Mouse (Mus musculus) cerebellum, adult 18-20 months (tissue): ENCODE measurements around the gene Gm19684.
"Not testable (repeated sequence)": the region's sequence is repeated elsewhere in the genome, so short reads cannot be mapped to it uniquely, and the experiment has no call there.

Experiments used
- DNase-seq, 2 experiments: peaks; one replicate each; pipeline ENCODE4 v3.0.0; 2021

Gm19684 gene

DNA sequence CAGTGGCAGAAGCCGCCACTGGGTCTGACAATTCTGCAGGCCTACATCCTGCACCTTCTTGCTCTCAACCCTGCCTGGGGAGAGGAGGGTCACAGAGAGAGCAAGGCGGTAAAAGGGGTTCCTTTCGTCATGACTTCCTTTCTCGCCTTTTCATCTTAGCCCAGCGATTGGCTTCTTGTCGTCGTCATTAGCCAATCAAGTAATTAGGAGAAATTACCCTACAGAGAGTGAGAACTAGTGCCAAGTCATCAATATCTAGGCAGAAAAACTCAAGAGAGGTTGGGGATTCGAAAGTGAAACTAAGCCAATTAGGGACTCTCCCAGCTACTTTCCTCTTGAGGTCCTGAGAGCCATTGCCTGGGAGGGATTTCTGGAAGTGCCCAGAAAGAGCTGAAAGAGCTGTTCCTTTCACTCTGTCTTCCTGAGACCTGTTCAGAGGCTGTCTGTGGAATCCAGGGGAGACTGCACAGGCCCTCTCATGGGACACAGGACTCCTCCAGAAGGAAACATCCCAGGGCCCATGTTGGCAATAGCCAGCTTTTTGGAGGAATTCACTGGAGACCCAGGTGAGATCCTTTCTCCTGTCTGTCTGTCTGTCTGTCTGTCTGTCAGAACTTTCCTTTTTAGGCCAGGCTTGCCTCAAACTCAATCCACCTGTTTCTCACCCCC is at the start of gene Gm19684:
Gene Gm19684 (plus strand): TSS at position 327 of the 669 bp plus-strand sequence.
- peak in 1 of 2 experiments; percentile 20 for DNase-seq

DNA sequence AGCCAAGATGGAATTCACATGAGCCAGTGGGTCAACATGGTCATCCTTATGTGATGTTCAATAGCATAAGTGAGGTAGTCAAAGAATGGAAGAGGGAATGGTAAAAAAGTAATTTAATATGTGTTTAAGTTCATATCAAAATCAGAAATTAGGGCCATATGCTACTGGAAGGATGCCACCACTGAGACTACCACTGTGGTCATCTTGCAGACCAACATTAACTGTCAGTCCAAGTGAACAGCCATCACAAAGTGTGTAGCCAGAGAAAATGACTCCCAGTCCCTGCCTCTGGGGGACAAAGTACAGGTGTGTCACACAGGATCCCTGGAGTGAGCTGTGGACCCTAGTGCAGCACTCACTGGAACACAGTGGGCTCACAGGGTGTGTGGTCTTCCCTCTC is 39.6 kb upstream of the Gm19684 start:
- DNase-seq = not testable (repeated sequence)

DNA sequence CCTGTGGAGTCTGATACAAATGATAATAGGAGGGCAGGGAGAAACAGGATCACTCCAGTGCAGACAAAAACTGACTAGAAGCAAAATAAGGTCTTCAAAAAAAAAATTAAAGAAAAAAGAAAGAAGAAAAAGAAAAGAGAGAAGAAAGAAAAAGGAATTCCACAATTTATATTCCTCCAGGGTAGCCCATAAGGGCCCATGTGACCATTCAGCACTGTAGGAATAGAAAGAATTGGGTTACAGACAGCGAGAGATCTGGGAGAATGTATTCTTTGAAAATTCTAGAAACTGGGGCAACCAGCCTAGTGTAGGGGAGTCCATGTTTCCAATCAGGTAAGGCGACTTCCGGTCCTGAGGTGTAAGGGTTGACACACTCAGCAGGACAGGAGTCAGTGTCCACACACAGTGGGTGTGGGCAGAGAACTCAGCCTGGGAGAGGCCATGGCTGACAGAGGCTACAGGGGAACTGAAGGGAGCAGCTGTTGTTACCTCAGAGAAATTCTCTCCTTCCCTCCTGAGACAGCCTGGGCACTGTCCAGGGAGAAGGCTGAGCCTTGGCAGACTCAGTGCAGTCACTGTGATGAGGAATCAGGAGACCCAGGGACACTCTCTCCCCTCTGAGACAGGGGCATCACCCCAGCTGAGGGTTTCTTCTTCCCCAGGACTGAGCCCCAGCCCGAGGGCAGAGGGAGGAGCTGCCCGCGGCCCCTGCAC is 38.8 kb upstream of the Gm19684 start:
- peak in 1 of 2 experiments; percentile 3 for DNase-seq

DNA sequence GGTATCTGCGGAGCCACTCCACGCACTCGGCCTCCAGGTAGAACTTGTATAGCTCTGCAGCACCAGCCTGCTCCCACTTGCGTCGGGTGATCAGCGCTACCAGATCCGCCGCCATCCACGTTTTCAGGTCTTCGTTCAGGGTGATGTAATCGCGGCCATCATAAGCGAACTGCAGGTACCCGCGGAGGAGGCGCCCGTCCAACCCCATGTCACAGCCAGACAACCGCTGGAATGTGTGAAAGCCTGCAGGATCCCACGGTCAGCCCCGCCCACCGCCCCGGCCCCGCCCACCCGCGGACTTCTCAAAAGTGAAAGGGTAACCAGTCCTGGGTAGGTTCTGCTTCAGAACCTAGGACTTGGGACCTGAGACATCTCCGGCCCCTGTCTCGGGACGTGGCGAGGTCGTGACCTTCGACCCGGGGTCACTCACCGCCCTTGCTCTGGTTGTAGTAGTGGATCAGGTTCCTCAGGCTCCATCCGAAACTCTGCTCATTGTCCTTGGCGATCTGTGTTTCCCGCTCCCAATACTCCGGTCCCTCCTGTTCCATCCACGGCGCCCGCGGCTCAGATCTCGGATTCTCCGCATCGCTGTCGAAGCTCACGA is 38.1 kb upstream of the Gm19684 start:
- peak; percentile 4 to 15 for DNase-seq

DNA sequence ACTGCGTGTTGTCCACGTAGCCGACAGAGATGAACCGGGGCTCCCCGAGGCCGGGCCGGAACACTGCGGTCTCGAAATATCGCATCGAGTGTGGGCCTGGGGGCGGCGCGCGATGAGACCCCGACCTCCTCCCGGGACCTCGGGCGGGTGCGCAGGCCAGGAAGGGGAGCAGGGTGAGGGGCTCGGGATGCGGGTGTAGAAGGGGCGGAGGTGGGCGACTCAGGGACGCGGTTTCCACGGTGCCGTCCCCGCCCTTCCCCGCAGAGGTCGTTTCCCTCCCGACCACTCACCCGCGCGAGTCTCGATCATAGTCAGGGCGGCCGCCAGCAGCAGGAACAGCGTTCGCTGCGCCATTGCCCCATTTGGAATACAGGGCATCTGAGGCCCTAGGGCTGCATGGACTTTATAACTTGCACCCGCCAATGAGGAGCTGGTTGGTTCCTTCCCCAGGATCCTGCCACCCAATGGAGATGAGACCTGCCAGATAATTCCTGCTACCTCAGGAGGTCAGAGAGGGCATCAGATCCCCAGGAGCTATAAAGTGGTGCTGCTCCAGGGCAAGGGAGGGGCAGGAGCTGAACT is 37.5 kb upstream of the Gm19684 start:
- DNase-seq = peak in 1 of 2 experiments; percentile 3

DNA sequence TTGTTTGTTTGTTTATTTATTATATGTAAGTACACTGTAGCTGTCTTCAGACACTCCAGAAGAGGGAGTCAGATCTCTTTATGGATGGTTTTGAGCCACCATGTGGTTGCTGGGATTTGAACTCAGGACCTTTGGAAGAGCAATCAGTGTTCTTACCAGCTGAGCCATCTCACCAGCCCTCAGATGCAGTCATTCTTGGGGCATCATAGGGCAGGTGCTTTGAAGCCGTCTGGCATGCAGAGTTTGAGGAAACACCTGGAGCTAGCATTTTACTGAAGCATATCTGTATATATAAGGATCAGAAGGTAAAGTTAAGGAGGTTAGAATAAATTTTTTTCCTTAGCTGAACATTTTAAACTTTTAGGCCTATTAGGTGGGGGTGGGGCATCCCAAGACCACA is 35.5 kb upstream of the Gm19684 start:
- DNase-seq = not testable (repeated sequence)

DNA sequence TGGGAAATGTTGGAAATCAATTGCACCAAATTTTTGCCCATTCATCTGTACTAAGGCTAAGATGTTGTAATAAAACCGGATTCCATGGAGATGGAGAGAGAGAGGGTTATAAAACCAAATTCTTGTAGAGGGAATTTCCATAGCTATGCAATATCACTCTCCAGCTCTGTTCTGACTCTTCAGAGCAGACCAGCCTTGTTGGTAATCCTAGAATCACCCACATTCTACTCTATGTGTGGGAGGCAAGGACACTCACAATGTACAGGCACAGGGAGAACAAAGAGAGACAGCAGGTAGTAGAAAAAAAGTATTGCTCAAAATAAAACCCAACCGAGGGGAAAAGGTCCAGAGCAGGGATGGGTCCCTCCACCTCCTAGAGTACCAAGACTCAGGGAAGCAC is 29.5 kb upstream of the Gm19684 start:
- not testable (repeated sequence) for DNase-seq

DNA sequence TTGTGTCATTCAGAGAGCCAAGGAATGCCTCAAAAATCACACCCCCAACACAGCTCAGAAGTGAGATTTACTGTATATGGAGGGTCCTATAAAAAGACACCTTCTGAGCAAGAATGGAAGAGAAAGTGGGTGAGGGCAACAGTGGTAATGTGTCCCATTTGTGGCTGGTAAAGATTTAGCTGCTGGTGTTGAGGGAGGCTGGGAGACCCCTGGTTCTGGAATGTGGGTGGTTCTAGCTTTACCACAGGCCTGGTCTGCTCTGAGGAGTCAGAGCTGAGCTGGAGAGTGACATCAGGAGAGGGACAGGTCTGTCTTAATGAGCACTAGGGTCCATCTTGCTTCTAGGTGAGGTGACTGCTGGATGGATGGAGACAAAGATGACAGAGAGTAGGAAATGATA is 29.0 kb upstream of the Gm19684 start:
- not testable (repeated sequence) for DNase-seq

DNA sequence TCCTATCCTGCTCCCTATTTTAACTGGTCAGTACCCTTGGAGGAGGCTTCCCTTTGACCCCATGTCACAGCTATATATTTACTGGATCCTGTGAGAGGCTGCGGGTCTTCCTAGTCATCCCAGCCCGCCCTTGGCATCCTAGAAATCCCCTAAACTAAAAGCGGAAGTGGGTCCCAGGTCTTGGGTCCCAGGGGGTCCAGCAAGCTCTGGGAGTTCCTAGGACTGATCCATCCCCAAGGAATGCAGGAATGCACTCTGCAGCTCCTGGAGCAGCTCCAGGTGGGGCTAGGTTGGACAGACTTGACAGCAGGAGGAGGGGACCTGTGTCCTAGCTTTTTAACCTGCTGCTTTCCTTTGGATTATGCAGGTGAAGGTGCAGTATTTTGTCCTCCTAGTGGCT is 27.5 kb upstream of the Gm19684 start:
- no peak for DNase-seq

DNA sequence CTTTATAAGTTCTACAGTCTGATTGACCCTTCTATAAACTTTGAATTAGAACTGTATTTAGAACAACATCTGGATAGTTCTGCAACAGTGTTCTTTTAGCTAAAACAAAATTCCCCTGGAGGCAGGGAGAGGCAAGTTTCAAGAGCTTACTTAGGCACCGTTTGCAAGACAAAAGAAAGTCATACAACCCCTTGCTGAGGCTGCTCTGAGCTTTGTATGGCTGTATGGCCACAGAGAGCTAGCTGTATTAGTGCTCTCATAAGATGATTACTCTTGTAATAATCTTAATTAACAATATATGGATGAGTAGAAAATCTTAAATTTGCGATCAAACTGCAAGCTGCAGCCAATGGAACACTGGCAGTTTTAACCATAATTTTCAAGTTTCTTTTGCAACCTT is 21.9 kb upstream of the Gm19684 start:
- DNase-seq = not testable (repeated sequence)

DNA sequence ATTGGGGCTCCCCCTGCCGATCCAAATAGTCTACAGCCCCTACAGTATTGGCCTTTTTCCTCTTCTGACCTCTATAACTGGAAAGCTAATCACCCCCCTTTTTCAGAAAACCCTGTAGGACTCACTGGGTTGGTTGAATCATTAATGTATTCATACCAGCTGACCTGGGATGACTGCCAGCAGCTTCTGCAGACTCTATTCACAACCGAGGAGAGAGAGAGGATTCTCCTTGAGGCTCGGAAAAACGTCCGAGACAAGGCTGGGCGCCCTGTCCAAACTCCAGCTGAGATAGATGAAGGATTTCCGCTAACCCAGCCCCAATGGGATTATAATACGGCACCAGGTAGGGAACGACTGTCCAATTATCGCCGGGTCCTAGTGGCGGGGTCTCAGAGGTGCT is 19.4 kb upstream of the Gm19684 start:
- DNase-seq = peak in 1 of 2 experiments; percentile 9

DNA sequence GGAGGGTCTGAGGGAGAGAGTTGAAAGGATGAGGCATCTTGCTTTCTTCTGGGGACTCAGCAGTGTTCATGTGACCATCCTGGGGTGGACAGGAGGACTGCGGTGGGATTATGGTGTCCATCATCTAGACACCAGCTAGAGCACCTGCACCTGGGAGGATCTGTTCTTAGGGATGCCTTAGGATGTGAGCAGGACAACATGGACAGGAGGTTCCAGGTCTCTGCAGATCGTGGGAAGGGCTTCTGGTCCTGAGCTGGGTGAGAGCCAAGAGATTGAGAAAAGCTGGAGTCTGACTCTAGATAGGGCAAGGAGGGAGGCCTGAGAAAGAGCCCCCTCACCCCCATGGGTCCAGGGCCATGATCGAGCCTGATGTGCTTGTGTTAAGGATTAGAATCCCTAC is 11.3 kb upstream of the Gm19684 start:
- DNase-seq = not testable (repeated sequence)

DNA sequence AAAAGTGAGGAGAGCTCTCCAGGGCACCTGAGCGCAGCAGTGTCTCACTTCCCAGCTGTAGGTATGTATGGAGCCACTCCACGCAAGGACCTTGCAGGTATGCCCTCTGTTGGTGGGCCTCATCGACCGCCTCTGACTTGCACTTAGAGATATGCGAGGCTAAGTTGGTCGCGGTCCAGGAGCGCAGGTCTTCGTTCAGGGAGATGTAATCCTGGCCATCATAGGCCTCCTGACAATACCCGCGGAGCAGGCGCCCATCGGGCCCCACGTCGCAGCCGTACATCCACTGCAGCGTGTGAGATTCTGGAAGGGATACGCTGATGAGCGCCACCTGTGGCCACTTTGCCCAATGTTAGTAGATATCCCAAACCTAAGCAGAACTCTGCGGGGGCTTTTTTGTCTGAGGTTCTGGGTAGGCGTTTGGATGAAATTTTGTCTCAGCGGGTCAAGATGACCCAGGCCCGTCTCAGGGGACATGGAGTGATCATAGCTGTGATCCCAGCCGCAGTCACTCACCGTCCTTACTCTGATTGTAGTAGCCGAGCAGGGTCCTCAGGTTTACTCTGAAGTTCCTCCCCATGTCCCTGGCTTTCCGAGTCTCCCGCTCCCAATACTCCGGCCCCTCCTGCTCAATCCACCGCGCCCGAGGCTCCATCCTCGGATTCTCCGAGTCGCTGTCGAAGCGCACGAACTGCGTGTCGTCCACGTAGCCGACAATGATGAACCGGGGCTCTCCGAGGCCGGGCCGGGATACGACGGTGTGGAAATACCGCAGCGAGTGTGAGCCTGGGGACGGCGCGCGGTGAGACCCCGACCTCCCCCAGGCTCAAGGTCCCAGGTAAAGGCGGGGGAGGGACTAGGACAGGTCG is 10.6 kb upstream of the Gm19684 start:
- DNase-seq = not testable (repeated sequence)

DNA sequence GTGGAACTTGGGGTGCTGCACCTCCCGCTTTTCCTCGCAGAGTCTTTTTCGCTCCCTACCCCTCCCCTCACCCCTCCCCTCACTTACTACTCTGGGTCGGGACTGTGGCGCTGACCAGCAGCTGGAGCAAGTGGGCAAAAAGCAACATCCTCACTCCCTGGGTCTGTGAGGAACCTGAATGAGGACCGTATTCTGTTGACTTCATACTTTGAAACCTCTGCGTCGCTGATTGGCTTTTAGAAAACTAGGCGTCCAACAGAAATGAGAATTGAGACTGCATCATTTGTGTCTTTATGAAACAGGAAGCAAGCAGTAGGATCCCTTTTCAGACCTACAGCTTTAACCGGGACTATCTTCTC is 10.0 kb upstream of the Gm19684 start:
- DNase-seq = not testable (repeated sequence)

DNA sequence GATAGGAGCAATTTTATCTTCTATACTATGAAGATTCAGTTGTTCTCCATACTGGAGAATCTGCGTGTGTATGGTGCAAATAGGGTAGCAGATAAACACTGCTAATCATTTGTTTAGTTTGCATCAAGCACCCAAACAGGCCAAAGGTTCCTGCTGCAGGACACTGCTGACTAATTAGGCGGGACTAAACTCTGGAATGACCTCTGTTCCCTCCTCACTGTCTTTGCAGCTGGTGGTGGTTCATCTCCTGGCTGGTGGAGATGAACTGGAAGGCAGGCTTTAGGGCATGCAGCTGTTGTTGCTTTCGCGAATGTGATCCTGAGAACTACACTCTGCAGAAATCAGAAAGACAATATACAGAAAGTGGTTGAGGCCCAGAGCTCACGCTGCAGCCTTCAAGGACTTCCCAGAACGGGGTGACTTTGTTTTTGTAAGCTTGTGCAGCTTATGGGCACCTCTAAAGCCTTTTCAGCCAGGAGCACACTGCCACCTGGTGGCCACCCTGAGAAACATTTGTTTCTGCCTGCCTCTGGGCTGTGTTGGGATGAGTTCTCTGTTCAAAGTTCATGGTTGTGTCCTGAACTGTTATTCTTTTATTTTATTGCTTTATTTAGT is 7.4 kb upstream of the Gm19684 start:
- DNase-seq = peak; percentile 28 to 37

DNA sequence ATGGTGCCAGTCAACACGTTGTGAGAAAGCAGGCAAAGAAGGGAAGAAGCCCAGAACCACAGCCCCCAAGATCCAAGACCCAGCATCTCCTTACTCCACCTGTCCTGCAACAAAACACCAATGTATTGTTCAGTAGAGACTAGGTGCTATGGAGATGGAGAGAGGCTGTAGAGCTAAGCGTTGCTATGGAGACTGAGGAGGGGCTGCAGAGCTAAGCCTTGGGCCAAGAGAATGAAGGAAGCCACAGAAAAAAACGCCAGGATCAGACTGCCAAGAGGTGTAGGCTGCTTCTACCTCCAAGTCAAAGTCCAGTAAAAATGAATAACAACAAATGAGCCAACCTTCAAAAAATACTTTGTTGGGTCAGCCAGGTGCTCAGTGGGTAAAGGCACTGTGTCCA is 4.9 kb upstream of the Gm19684 start:
- DNase-seq = not testable (repeated sequence)

DNA sequence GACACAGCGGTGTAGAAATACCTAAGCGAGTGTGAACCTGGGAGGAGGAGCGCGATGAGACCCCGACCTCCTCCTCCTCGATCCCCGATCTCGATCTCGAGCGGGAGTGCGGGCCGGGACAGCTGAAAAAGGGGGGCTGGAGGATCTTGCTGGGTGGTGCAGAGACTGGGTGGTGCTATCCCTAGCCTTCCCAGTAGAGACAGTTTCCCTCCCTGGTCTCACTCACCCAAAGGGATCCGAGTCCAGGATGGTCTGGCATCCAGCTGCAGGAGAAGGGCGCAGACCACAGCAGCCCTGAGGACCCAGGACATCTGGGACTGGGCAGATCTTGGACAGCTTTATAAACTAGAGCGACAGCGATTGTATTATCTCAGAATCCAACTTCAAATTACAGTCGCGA is 639 bp upstream of the Gm19684 start:
- DNase-seq = not testable (repeated sequence)

DNA sequence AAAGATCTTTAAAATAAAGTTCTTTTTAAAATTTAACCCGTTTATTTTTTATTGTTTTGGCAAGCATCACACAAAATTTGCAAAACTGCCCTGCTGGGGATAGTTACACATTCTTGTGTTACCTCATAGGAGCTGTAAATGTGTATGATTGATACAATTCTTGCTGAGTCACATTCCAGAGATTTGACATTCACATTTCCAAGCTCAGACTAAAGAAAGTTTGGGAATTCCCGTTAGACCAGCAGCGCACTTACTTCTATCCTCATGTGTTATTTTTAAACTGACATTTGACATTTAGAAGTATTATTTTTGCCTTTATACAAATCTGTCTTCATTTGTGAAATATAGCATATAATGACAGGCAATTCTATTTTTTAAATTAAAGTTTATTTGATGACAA is 2.6 kb downstream of the Gm19684 start:
- DNase-seq = not testable (repeated sequence)

DNA sequence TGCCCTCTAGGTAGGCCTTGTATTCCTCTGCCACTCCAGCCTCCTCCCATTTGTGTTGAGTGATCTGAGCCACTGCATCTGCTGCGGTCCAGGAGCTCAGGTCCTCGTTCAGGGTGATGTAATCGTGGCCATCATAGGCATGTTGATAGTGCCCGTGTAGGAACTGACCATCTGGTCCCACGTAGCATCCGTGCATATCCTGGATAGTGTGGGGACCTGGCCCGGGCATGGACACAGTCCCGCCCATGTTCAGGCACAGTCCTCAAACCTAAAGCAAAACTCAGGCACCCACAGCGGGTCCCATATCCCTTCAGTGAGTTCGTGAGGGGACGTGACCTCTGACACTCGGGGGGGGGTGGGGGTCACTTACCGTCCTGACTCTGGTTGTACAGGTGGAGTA is 7.0 kb downstream of the Gm19684 start:
- not testable (repeated sequence) for DNase-seq

DNA sequence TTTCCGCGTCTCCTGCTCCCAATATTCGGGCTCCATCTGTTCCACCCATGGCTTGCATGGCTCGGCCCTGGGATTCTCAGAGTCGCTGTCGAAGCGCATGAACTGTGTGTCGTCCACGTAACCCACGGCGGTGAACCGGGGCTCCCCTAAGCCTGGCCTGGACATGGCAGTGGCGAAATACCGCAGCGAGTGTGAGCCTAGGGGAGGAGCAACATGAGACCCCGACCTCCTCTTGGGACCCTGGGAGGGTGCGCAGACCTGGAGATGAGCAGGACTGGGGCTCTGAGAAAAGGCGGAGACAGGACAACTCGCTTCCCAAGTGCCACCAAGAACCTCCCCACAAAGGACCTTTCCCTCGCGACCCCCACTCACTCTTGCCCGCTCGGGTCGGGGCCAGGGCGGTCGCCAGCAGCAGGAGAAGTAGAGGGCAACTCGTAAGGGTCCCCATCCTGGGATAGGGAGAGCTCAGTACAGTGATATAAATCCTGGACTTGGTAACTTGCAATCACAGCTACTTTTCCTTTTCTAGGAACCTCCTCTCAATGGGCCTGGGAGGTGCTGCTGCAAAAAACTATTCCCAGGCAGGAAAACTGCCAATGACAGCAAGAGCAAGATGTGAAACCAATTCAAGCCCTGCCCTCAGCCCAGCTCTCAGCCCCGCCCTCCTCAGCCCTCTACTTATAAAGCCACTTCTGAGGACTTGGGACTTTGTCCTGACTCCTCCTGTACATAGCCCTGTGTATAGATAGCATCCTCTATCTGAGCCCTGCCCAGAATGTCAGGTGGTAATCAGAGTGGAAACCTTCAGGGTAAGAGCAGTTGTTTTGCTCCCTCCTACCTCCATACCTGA is 7.7 kb downstream of the Gm19684 start, which contains the start of gene Gm7030:
Gene Gm7030 (minus strand): TSS at position 458 of the 850 bp plus-strand sequence.
- not testable (repeated sequence) for DNase-seq
